Mouse (Mus musculus) intestine, embryonic 16.5 days (tissue): Measurements from ENCODE around the gene Plxna4. TPM values are rescaled to one million over a fixed set of nuclear protein-coding genes. Genes with fewer than 3 reads are reported as not detected.

Source experiments
- ATAC-seq: fragments of 200-750 bp; cut with Nextera tagmentation; 2 replicates; pipeline ENCODE4 v1.8.0; 2017; ENCODE audit warnings: moderate TSS enrichment, moderate library complexity
- H3K27ac ChIP-seq: fragments of 300-500 bp; sonication (generic); 2 replicates; pipeline ENCODE4 v1.5.1; 2014; ENCODE audit warnings: mild to moderate bottlenecking, low read length
- H3K27me3 ChIP-seq: fragments of 300-500 bp; sonication (generic); replicated peaks from 2 replicates; pipeline ENCODE4 v1.6.1; 2014; ENCODE audit warnings: low read length, control low read depth, mixed read lengths; ENCODE audit not compliant: control insufficient read depth, insufficient read depth
- H3K36me3 ChIP-seq: fragments of 300-500 bp; sonication (generic); 2 replicates; pipeline ENCODE4 v1.6.1; 2014; ENCODE audit warnings: low read length, control low read depth; ENCODE audit not compliant: control insufficient read depth, insufficient read depth
- H3K4me1 ChIP-seq: fragments of 300-500 bp; sonication (generic); 2 replicates; pipeline ENCODE4 v1.6.1; 2014; ENCODE audit warnings: low read length, control low read depth, mixed read lengths; ENCODE audit not compliant: control insufficient read depth, insufficient read depth
- H3K4me2 ChIP-seq: fragments of 300-500 bp; sonication (generic); 2 replicates; pipeline ENCODE4 v1.6.1; 2014; ENCODE audit warnings: low read depth, low read length, control low read depth
- H3K4me3 ChIP-seq: fragments of 300-500 bp; sonication (generic); 2 replicates; pipeline ENCODE4 v1.5.1; 2014; ENCODE audit warnings: mild to moderate bottlenecking, low read length
- H3K9ac ChIP-seq: fragments of 300-500 bp; sonication (generic); 2 replicates; pipeline ENCODE4 v1.6.1; 2014; ENCODE audit warnings: low read depth, low read length
- H3K9me3 ChIP-seq: fragments of 300-500 bp; sonication (generic); 2 replicates; pipeline ENCODE4 v1.6.1; 2016; ENCODE audit warnings: low read length, control low read depth; ENCODE audit not compliant: control insufficient read depth
- WGBS: fragments of 180-500 bp; shearing (Covaris S2); extraction: QIAGEN DNeasy Blood & Tissue Kit; methylation state at CpG from one replicate; pipeline ENCODE4 v1.1.7; 2014; 5-methylcytosine and 5-hydroxymethylcytosine counted together
- polyA plus RNA-seq: library from polyadenylated mRNA; unstranded; fragments of >200 nt; fragmentation: Nextera tagmentation; extraction: Ambion mirVana; gene quantifications from 2 replicates; pipeline ENCODE4 v1.2.1, GENCODE M21; 2015

Gene Plxna4
- polyA plus RNA-seq, 1 experiment from 2014 or later: 1.3 TPM

DNA sequence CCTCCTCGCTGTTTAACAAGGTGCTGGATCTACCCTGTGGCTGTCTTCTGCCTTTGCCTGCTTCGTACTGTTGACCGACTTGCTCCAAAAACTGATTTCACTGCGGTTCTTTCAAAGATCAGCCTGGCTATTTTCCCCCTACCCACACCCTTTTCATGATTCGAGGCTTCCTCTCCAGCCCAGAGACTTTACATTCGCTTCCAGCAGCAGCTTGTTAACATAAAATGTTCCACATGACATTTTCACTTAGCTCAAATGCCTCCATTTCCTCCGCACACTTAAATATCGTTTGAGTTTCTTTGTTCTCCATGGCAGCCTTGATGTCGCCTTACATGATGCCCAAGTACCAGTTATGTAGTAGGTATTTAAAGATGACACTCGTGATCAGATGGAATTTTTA lies 336.3 kb downstream of the Plxna4 start:
- no peak overlapping the region for H3K9ac ChIP-seq
- no peak for ATAC-seq
- H3K4me3 ChIP-seq: no peak overlapping the region
- WGBS: 76% methylated on average over 10 of the region's 10 CpGs
- H3K27me3 ChIP-seq: no peaks in the 10 kb centered on the region
- H3K36me3 ChIP-seq: no peaks in the 10 kb centered on the region
- H3K27ac ChIP-seq: no peak overlapping the region
- no peaks in the 10 kb centered on the region for H3K9me3 ChIP-seq
- H3K4me2 ChIP-seq: no peak overlapping the region
- H3K4me1 ChIP-seq: no peaks in the 10 kb centered on the region

- H3K9me3 ChIP-seq: no peaks in the 10 kb centered on the region
- no peaks in the 10 kb centered on the region for H3K27me3 ChIP-seq
- no peaks in the 10 kb centered on the region for H3K4me1 ChIP-seq
- no peak for ATAC-seq
- H3K4me3 ChIP-seq: no peak overlapping the region
- H3K9ac ChIP-seq: no peak overlapping the region
- no peak overlapping the region for H3K27ac ChIP-seq
- H3K36me3 ChIP-seq: no peaks in the 10 kb centered on the region
- WGBS: 53% methylated on average over 6 of the region's 6 CpGs
- no peak overlapping the region for H3K4me2 ChIP-seq
Measured at GRCm38 (mm10) chr6:32246036-32246435, 342.0 kb downstream of the Plxna4 start.

GRCm38 (mm10) chr6:32243040-32243439 lies 345.0 kb downstream of the Plxna4 start:
- Histone ChIP-seq H3K9ac (no peak overlapping the region), H3K4me2 (no peak overlapping the region), H3K27me3 (no peaks in the 10 kb centered on the region), H3K36me3 (no peaks in the 10 kb centered on the region), H3K4me1 (no peaks in the 10 kb centered on the region), H3K9me3 (no peaks in the 10 kb centered on the region), H3K4me3 (no peak overlapping the region), H3K27ac (no peak overlapping the region)
- 62% methylated on average over 2 of the region's 2 CpGs for WGBS
- no peak for ATAC-seq

- WGBS: 78% methylated on average over 2 of the region's 2 CpGs
- Histone ChIP-seq H3K9me3 (no peaks in the 10 kb centered on the region), H3K4me1 (no peaks in the 10 kb centered on the region), H3K36me3 (no peaks in the 10 kb centered on the region), H3K9ac (no peak overlapping the region), H3K4me2 (no peak overlapping the region), H3K27me3 (no peaks in the 10 kb centered on the region), H3K27ac (no peak overlapping the region), H3K4me3 (no peak overlapping the region)
- ATAC-seq: no peak
Measured at GRCm38 (mm10) chr6:32231383-32231782, 356.6 kb downstream of the Plxna4 start.

DNA sequence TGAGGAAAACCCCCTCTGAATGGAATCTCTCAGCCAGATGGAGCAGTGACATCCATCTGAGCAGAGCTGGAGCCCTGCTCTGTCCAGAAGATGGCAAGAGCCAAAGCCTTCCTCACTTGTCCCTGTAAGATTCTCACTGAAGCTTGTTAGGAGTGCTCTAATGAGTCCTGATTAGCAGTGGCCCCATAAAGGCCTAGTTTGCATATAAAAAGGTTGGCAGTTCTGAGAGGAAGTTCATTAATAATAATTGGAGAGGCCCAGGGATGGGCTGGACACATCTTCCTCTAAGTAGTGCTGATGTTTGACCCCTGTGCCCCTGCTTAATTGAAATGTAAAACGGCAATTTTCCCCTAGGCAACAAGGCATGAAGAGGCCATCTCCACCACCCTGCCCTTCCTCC lies 361.4 kb downstream of the Plxna4 start:
- ATAC-seq: no peak

GRCm38 (mm10) chr6:32224007-32224703 lies 363.8 kb downstream of the Plxna4 start:
- no peak for ATAC-seq
- H3K4me2 ChIP-seq: no peak overlapping the region
- no peaks in the 10 kb centered on the region for H3K9me3 ChIP-seq
- no peaks in the 10 kb centered on the region for H3K4me1 ChIP-seq
- no peaks in the 10 kb centered on the region for H3K27me3 ChIP-seq
- no peak overlapping the region for H3K27ac ChIP-seq
- no peak overlapping the region for H3K4me3 ChIP-seq
- 78% methylated on average over 7 of the region's 7 CpGs for WGBS
- H3K9ac ChIP-seq: no peak overlapping the region
- no peaks in the 10 kb centered on the region for H3K36me3 ChIP-seq

More for the DNA sequence above, 361.4 kb downstream of the Plxna4 start:
- WGBS: 33% methylated on average over 1 of the region's 1 CpGs
- no peaks in the 10 kb centered on the region for H3K4me1 ChIP-seq
- no peak overlapping the region for H3K9ac ChIP-seq
- H3K27ac ChIP-seq: no peak overlapping the region
- no peak overlapping the region for H3K4me3 ChIP-seq
- no peaks in the 10 kb centered on the region for H3K9me3 ChIP-seq
- no peaks in the 10 kb centered on the region for H3K27me3 ChIP-seq
- H3K4me2 ChIP-seq: no peak overlapping the region
- H3K36me3 ChIP-seq: no peaks in the 10 kb centered on the region

- 86% methylated on average over 8 of the region's 8 CpGs for WGBS
- Histone ChIP-seq H3K4me2 (no peak overlapping the region), H3K4me1 (no peaks in the 10 kb centered on the region)
Measured at GRCm38 (mm10) chr6:32220765-32221164, 367.2 kb downstream of the Plxna4 start.

DNA sequence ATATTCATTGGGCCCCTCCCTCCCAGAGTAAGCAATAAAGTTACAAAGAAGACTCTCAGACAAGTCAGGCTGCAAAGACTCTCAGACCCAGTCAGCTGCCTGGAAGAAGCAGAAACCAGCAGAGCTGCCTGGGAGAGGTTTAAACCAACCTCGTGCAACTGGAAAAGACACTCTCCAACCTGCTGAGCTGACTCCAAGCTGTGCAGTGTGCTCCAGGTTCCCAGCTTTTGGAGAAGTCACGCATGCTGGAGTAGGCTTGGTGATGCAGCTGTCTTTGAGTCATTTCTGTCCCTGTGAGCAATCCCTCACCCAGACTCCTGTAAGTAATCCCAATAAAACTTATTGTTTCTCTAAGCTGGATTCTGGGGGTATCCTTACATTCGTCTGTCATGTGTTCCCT lies 369.4 kb downstream of the Plxna4 start:
- Histone ChIP-seq H3K4me3 (no peak overlapping the region), H3K9me3 (no peaks in the 10 kb centered on the region), H3K4me1 (no peaks in the 10 kb centered on the region), H3K4me2 (no peak overlapping the region), H3K36me3 (no peaks in the 10 kb centered on the region), H3K27ac (no peak overlapping the region), H3K9ac (no peak overlapping the region), H3K27me3 (no peaks in the 10 kb centered on the region)
- ATAC-seq: no peak
- 74% methylated on average over 3 of the region's 3 CpGs for WGBS

More at GRCm38 (mm10) chr6:32220765-32221164, 367.2 kb downstream of the Plxna4 start:
- Histone ChIP-seq H3K27me3 (no peaks in the 10 kb centered on the region), H3K36me3 (no peaks in the 10 kb centered on the region), H3K9ac (no peak overlapping the region), H3K9me3 (no peaks in the 10 kb centered on the region), H3K4me3 (no peak overlapping the region), H3K27ac (no peak overlapping the region)
- no peak for ATAC-seq

DNA sequence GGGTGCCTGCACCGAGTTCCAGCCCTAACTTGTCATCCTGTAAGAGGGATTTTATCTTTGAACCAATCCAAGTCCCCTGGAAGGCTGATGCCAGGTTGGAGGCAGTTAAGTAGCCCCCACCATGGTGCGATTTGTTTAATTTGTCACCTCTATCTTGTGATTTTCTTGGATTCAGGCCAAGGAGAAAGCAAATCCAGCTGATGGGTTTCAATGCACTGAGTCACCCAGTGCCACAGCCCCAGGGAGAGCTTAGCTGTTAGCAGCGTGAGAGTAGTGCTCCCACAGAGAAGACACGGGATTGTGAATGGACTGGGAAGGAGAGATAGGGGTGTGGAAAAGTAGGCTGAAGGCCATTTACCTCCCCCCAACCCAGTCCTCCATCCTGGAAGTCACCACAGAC lies 375.6 kb downstream of the Plxna4 start:
- Histone ChIP-seq H3K9me3 (no peaks in the 10 kb centered on the region), H3K9ac (no peak overlapping the region), H3K4me1 (no peaks in the 10 kb centered on the region), H3K27ac (no peak overlapping the region), H3K4me2 (no peak overlapping the region), H3K4me3 (no peak overlapping the region), H3K36me3 (no peaks in the 10 kb centered on the region), H3K27me3 (no peaks in the 10 kb centered on the region)
- WGBS: 39% methylated on average over 4 of the region's 4 CpGs
- ATAC-seq: no peak

- H3K27ac ChIP-seq: no peak overlapping the region
- no peak overlapping the region for H3K9ac ChIP-seq
- 68% methylated on average over 7 of the region's 7 CpGs for WGBS
- H3K4me1 ChIP-seq: no peaks in the 10 kb centered on the region
- H3K4me2 ChIP-seq: no peak overlapping the region
- H3K4me3 ChIP-seq: no peak overlapping the region
- H3K27me3 ChIP-seq: no peaks in the 10 kb centered on the region
- H3K36me3 ChIP-seq: no peaks in the 10 kb centered on the region
- no peak for ATAC-seq
- no peaks in the 10 kb centered on the region for H3K9me3 ChIP-seq
Measured at GRCm38 (mm10) chr6:32210139-32210538, 377.9 kb downstream of the Plxna4 start.
